Mouse (Mus musculus): ENCODE results near the gene Mtif3.

- TF ChIP-seq CTCF (IDR thresholded peaks at IDR 0.05; ENCODE audit: control insufficient read depth, insufficient read depth, insufficient read length) (no peak), MAX (IDR thresholded peaks at IDR 0.05) (no peak)
Measured at GRCm38 (mm10) chr5:146994973-146995372, 31.4 kb upstream of the Mtif3 start.

Data from C2C12 (cell line).